Mouse (Mus musculus): ENCODE data around the gene Arl13b. TPM values are rescaled to one million over a fixed set of nuclear protein-coding genes. Genes with fewer than 3 reads are reported as not detected.

Arl13b gene
- polyA plus RNA-seq, 1 experiment from 2014 or later, result 15.9 TPM

DNA sequence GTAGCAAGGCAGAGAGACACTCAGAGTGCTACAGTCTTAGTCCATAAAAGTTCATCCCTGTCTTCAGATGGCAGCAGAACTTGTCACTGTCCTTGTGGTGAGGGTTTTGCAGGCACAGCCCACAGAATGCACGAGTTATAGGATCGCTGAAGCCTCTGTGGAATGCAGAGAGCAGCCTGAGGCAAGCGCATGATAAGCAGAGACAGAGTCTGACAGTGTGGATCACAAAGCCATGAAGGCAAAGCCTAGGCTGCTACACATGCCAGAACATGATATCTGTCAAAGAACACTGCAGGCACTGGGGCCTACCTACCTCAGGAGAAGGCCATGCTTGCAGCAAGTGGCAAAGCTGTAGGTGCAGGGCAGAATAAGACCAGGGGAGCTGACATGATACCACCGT is 47.4 kb downstream of the Arl13b start:
- no peak overlapping the region for H3K9ac ChIP-seq (ENCODE audit: low read length)
- H3K27me3 ChIP-seq (ENCODE audit: control insufficient read depth, insufficient read depth, low read length), result no peaks in the 10 kb centered on the region
- no peak overlapping the region for H3K4me3 ChIP-seq (replicated peaks; ENCODE audit: low read length)
- H3K9me3 ChIP-seq (replicated peaks; ENCODE audit: control insufficient read depth, low read length), result no peaks in the 10 kb centered on the region
- peak overlapping the region; percentile 16 for H3K27ac ChIP-seq (ENCODE audit: low read length)
- no peaks in the 10 kb centered on the region for H3K4me1 ChIP-seq (ENCODE audit: control insufficient read depth, insufficient read depth, low read length)
- ATAC-seq (ENCODE audit: insufficient read depth, low FRiP score), result no peak
- 77% methylated on average over 4 of the region's 4 CpGs for WGBS
- H3K4me2 ChIP-seq (ENCODE audit: low read depth, low read length), result no peak overlapping the region
- H3K36me3 ChIP-seq (ENCODE audit: control insufficient read depth, insufficient read depth, low read length), result 0 out of 2 replicates have a peak, but pooled peaks cover 3% of the 10 kb centered on the region

DNA sequence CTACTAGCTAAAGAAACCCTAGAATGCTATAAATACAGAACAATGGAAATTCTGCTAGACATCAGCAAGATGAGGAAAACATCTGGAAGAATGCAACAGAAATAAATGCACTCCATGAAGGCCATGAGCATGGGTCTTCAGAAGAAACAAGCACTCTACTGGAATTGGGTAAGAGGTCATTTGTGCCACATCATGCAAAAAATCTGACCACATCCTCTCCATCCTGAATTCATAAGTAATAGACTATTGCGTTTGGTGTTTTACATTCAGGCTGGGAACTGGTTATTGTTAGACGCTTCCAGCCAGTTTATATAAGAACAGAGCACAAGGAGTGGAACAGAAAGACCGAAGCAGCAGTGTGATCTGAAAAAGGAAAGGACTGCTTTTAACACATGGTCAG is 48.0 kb downstream of the Arl13b start:
- Histone ChIP-seq H3K9me3 (replicated peaks; ENCODE audit: control insufficient read depth, low read length) (no peaks in the 10 kb centered on the region), H3K4me2 (ENCODE audit: low read depth, low read length) (no peak overlapping the region), H3K4me1 (ENCODE audit: control insufficient read depth, insufficient read depth, low read length) (no peaks in the 10 kb centered on the region), H3K36me3 (ENCODE audit: control insufficient read depth, insufficient read depth, low read length) (no peaks in the 10 kb centered on the region), H3K4me3 (replicated peaks; ENCODE audit: low read length) (no peak overlapping the region), H3K9ac (ENCODE audit: low read length) (no peak overlapping the region), H3K27me3 (ENCODE audit: control insufficient read depth, insufficient read depth, low read length) (no peaks in the 10 kb centered on the region), H3K27ac (ENCODE audit: low read length) (peak overlapping the region; percentile 16; the same call in 1 of the 2 replicates)
- 91% methylated on average over 3 of the region's 3 CpGs for WGBS
- ATAC-seq (ENCODE audit: insufficient read depth, low FRiP score), result no peak

DNA sequence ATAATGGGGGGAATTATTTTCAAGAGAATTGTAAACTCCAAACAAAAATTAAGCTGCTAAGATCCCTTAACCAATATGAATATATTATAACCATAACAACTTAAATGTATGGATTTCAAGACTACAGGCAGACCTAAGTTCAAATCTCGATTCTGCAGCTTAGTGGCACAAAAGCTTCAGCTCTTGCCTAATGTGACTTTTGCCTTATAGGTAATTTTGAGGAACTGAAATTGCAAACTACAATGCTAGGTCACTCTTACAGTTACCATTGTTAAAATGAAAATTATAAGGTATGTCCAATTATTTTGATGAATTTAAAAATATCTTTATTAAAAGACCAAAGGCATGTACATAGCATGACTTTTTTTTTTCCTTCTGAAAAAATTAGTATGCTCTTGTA is 50.2 kb downstream of the Arl13b start:
- no peak overlapping the region for H3K4me2 ChIP-seq (ENCODE audit: low read depth, low read length)
- H3K4me3 ChIP-seq (replicated peaks; ENCODE audit: low read length), result no peak overlapping the region
- H3K36me3 ChIP-seq (ENCODE audit: control insufficient read depth, insufficient read depth, low read length), result no peaks in the 10 kb centered on the region
- ATAC-seq (ENCODE audit: insufficient read depth, low FRiP score), result no peak
- no peaks in the 10 kb centered on the region for H3K27me3 ChIP-seq (ENCODE audit: control insufficient read depth, insufficient read depth, low read length)
- no peaks in the 10 kb centered on the region for H3K9me3 ChIP-seq (replicated peaks; ENCODE audit: control insufficient read depth, low read length)
- 74% methylated on average over 1 of the region's 1 CpGs for WGBS
- H3K4me1 ChIP-seq (ENCODE audit: control insufficient read depth, insufficient read depth, low read length), result no peaks in the 10 kb centered on the region
- H3K9ac ChIP-seq (ENCODE audit: low read length), result no peak overlapping the region
- H3K27ac ChIP-seq (ENCODE audit: low read length), result no peak overlapping the region

DNA sequence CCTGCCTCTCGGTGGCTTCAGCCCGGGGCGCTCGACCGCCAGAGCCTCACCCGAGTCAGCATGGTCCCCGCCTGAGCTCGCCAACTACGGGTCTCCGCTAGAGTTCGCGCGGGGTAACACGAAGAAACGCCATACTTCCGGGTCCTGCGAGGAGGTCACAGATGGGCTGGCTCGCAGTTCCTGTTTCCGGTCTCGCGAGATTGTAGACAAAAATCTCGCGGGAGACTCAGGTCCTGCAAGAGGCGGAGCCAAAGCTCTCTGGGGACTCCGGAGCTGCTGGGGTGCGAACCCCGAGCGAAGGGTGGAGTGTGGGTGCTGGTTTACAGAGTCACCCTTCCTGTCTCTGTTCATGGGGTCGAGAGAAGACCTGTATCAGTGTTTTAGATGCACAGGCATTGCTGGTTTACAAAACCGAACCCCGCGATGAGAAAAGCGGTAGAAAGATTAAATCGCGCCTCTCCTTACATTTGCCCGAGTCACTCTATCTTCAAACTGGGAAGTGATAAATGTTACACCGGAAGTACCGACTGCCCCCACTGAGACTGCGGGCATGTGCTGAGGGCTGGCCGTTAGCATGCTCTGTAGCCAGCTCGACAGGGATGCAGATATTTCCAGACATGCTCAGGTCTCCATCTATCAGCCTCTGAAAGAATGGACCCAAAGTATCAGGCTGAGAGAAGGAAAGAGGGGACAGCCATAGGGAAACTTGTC is 60.1 kb downstream of the Arl13b start, which contains the start of gene Nsun3:
TSS of gene Nsun3 (minus strand) at position 198 of the 711 bp plus-strand sequence.
- peak; percentile 96 for ATAC-seq (ENCODE audit: insufficient read depth, low FRiP score)
- Histone ChIP-seq H3K4me3 (replicated peaks; ENCODE audit: low read length) (peak within 1 kb of the TSS; percentile 83), H3K9me3 (replicated peaks; ENCODE audit: control insufficient read depth, low read length) (no peaks in the 10 kb centered on the region), H3K27me3 (ENCODE audit: control insufficient read depth, insufficient read depth, low read length) (no peaks in the 10 kb centered on the region), H3K4me1 (ENCODE audit: control insufficient read depth, insufficient read depth, low read length) (peaks cover 9% of the 10 kb centered on the region), H3K4me2 (ENCODE audit: low read depth, low read length) (peak within 1 kb of the TSS; percentile 72), H3K36me3 (ENCODE audit: control insufficient read depth, insufficient read depth, low read length) (no peaks in the 10 kb centered on the region), H3K9ac (ENCODE audit: low read length) (peak within 1 kb of the TSS; percentile 90), H3K27ac (ENCODE audit: low read length) (peak within 1 kb of the TSS; percentile 96)
- 1% methylated on average over 41 of the region's 41 CpGs for WGBS

DNA sequence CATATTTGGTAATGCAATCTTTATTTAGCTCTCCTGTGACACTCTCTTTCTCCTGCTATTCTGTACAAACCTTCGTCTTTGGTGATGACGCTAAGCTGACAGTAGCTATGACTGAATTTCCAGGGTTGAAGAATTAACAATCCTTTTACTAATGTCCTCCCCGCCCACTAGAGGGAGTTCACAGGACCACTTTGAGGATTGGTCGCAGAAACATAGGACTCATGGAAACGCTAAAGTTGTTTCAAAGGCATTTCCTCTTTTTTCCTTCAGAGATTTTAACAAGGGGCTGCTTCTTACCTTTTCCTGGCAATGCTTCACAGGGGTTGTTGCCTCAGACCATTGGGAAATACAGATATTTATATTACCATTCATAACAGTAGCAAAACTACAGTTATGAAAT is 64.6 kb downstream of the Arl13b start:
- Histone ChIP-seq H3K27ac (ENCODE audit: low read length) (no peak overlapping the region), H3K4me2 (ENCODE audit: low read depth, low read length) (no peak overlapping the region), H3K9me3 (replicated peaks; ENCODE audit: control insufficient read depth, low read length) (no peaks in the 10 kb centered on the region), H3K36me3 (ENCODE audit: control insufficient read depth, insufficient read depth, low read length) (no peaks in the 10 kb centered on the region), H3K4me1 (ENCODE audit: control insufficient read depth, insufficient read depth, low read length) (peaks cover 9% of the 10 kb centered on the region), H3K9ac (ENCODE audit: low read length) (no peak overlapping the region), H3K4me3 (replicated peaks; ENCODE audit: low read length) (no peak overlapping the region), H3K27me3 (ENCODE audit: control insufficient read depth, insufficient read depth, low read length) (no peaks in the 10 kb centered on the region)
- ATAC-seq (ENCODE audit: insufficient read depth, low FRiP score), result no peak
- 57% methylated on average over 5 of the region's 5 CpGs for WGBS

DNA sequence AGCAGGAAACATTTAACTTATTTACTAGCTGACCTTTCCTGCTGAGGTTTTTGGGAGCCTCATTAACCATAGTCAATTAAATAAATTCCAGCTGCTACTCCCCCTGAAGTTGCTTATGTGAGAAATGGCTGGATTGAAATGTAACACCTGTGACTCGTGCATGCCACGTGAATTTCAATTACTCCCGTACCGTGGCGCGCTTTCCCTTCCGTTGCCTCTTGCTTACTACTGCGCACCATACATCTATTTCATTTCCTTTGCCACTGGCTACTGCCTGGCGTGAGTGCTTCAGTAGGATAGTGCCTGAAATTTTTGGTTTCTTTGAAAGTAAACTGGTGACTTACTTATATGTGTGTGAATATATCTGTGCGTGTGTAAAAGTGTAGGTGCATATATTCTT is 68.6 kb downstream of the Arl13b start:
- H3K9ac ChIP-seq (ENCODE audit: low read length), result no peak overlapping the region
- no peaks in the 10 kb centered on the region for H3K4me1 ChIP-seq (ENCODE audit: control insufficient read depth, insufficient read depth, low read length)
- H3K9me3 ChIP-seq (replicated peaks; ENCODE audit: control insufficient read depth, low read length), result no peaks in the 10 kb centered on the region
- ATAC-seq (ENCODE audit: insufficient read depth, low FRiP score), result no peak
- no peaks in the 10 kb centered on the region for H3K36me3 ChIP-seq (ENCODE audit: control insufficient read depth, insufficient read depth, low read length)
- no peak overlapping the region for H3K4me3 ChIP-seq (replicated peaks; ENCODE audit: low read length)
- no peaks in the 10 kb centered on the region for H3K27me3 ChIP-seq (ENCODE audit: control insufficient read depth, insufficient read depth, low read length)
- WGBS, result 58% methylated on average over 10 of the region's 10 CpGs
- no peak overlapping the region for H3K4me2 ChIP-seq (ENCODE audit: low read depth, low read length)
- H3K27ac ChIP-seq (ENCODE audit: low read length), result no peak overlapping the region

DNA sequence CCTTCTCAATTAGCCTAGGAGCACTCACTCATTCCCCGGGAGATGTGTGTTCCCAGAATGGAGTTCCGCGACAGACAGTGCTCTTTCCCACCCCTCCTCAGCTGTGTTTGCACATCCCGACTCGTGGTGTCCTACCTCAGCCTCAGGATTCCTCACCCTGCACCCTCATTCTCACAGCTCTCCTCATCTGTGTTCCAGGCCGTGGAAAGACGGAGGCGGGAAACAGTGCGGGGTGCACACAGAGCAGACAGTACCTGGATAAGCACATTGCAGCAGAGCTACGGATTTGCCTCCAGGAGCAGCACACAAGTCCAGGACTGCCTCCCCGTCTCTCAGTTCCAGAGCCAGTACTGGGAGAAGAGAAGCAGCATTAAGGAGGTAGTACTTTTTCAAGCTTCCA is 70.8 kb downstream of the Arl13b start:
- no peaks in the 10 kb centered on the region for H3K27me3 ChIP-seq (ENCODE audit: control insufficient read depth, insufficient read depth, low read length)
- no peaks in the 10 kb centered on the region for H3K9me3 ChIP-seq (replicated peaks; ENCODE audit: control insufficient read depth, low read length)
- H3K36me3 ChIP-seq (ENCODE audit: control insufficient read depth, insufficient read depth, low read length), result no peaks in the 10 kb centered on the region
- no peak overlapping the region for H3K27ac ChIP-seq (ENCODE audit: low read length)
- no peaks in the 10 kb centered on the region for H3K4me1 ChIP-seq (ENCODE audit: control insufficient read depth, insufficient read depth, low read length)
- H3K9ac ChIP-seq (ENCODE audit: low read length), result no peak overlapping the region
- no peak overlapping the region for H3K4me3 ChIP-seq (replicated peaks; ENCODE audit: low read length)
- ATAC-seq (ENCODE audit: insufficient read depth, low FRiP score), result no peak
- WGBS, result 81% methylated on average over 11 of the region's 11 CpGs
- H3K4me2 ChIP-seq (ENCODE audit: low read depth, low read length), result no peak overlapping the region

DNA sequence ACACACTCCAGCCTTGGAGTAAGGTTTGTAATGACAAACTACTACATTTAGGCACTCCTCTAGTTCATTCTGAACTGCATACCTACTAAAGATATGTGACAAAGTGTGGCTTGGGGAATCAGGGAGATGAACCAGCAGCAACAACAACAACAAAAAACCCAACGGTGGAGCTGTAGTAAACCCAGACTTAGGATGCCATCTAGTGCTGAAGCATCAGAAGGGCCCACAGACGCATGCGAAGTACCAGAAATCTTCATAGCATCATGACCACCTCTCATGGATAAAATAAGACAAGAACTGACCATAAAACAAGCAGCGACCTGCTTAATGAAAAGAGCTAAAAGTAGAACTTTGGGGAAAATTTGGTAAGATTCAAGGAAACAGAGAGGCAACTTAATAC is 73.4 kb downstream of the Arl13b start:
- ATAC-seq (ENCODE audit: insufficient read depth, low FRiP score), result no peak
- H3K36me3 ChIP-seq (ENCODE audit: control insufficient read depth, insufficient read depth, low read length), result no peaks in the 10 kb centered on the region
- H3K27me3 ChIP-seq (ENCODE audit: control insufficient read depth, insufficient read depth, low read length), result no peaks in the 10 kb centered on the region
- H3K4me2 ChIP-seq (ENCODE audit: low read depth, low read length), result no peak overlapping the region
- no peaks in the 10 kb centered on the region for H3K4me1 ChIP-seq (ENCODE audit: control insufficient read depth, insufficient read depth, low read length)
- no peak overlapping the region for H3K27ac ChIP-seq (ENCODE audit: low read length)
- no peak overlapping the region for H3K9ac ChIP-seq (ENCODE audit: low read length)
- 86% methylated on average over 4 of the region's 4 CpGs for WGBS
- H3K9me3 ChIP-seq (replicated peaks; ENCODE audit: control insufficient read depth, low read length), result no peaks in the 10 kb centered on the region
- no peak overlapping the region for H3K4me3 ChIP-seq (replicated peaks; ENCODE audit: low read length)

DNA sequence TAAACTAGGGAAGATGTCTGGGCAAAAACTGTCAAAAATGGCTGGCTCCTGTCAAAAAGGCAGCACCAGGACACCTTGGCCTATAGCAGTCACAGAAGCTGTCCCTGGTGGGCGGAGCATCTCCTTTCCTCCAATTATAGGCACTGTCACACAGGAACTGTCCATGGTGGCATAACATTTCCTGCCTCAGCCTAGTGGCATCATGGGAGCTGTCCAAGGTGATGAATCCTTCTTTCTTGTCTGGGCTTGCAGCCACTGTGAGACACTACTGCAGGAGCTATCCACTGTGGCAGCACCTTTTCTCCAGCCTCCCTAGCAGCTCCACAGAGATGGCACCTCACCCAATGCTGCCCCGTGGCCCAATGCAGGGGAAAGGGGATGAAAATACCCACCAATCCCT is 88.5 kb downstream of the Arl13b start:
- Histone ChIP-seq H3K27ac (ENCODE audit: low read length) (no peak overlapping the region), H3K4me3 (replicated peaks; ENCODE audit: low read length) (no peak overlapping the region), H3K4me2 (ENCODE audit: low read depth, low read length) (no peak overlapping the region), H3K4me1 (ENCODE audit: control insufficient read depth, insufficient read depth, low read length) (no peaks in the 10 kb centered on the region), H3K9ac (ENCODE audit: low read length) (no peak overlapping the region), H3K9me3 (replicated peaks; ENCODE audit: control insufficient read depth, low read length) (no peaks in the 10 kb centered on the region), H3K27me3 (ENCODE audit: control insufficient read depth, insufficient read depth, low read length) (no peaks in the 10 kb centered on the region), H3K36me3 (ENCODE audit: control insufficient read depth, insufficient read depth, low read length) (peaks cover 4% of the 10 kb centered on the region; the same call in 1 of the 2 replicates)
- ATAC-seq (ENCODE audit: insufficient read depth, low FRiP score), result no peak
- WGBS, result 98% methylated on average over 2 of the region's 2 CpGs
